Mouse (Mus musculus) cortical plate, adult 2 months (tissue): Measurements from ENCODE around the gene Asb15. TPM values are rescaled to one million over a fixed set of nuclear protein-coding genes. Genes with fewer than 3 reads are reported as not detected.

Source experiments
- H3K27ac ChIP-seq: fragments of 200-500 bp; 2 replicates; pipeline ENCODE4 v1.5.1; 2012; ENCODE audit warnings: low read length, control low read depth, inconsistent platforms; ENCODE audit not compliant: insufficient read depth
- H3K4me1 ChIP-seq: fragments of 200-500 bp; 2 replicates; pipeline ENCODE4 v1.6.1; 2011; ENCODE audit warnings: low read length; ENCODE audit not compliant: control insufficient read depth, insufficient read depth
- H3K4me3 ChIP-seq: fragments of 200-500 bp; 2 replicates; pipeline ENCODE4 v1.5.1; 2011; ENCODE audit warnings: mild to moderate bottlenecking, low read length, control low read depth; ENCODE audit not compliant: insufficient read depth
- CTCF ChIP-seq: fragments of 200-500 bp; IDR thresholded peaks from 2 replicates; pipeline ENCODE4 v1.5.1; 2011; ENCODE audit warnings: mild to moderate bottlenecking, control low read depth, low read length; ENCODE audit not compliant: insufficient read depth; ENCODE audit errors: extremely low read depth
- POLR2A ChIP-seq: fragments of 200-500 bp; IDR thresholded peaks from 2 replicates; pipeline ENCODE4 v1.6.1; 2011; ENCODE audit warnings: mild to moderate bottlenecking, low read length, control low read depth; ENCODE audit not compliant: insufficient read depth; ENCODE audit errors: extremely low read depth
- polyA plus RNA-seq: library from polyadenylated mRNA; depleted of rRNA; stranded (reverse); fragments of >200 nt; gene quantifications from 2 replicates; pipeline ENCODE4 v1.2.3, GENCODE M21; 2012

Gene Asb15
- polyA plus RNA-seq, 1 experiment, result 0.04 TPM

DNA sequence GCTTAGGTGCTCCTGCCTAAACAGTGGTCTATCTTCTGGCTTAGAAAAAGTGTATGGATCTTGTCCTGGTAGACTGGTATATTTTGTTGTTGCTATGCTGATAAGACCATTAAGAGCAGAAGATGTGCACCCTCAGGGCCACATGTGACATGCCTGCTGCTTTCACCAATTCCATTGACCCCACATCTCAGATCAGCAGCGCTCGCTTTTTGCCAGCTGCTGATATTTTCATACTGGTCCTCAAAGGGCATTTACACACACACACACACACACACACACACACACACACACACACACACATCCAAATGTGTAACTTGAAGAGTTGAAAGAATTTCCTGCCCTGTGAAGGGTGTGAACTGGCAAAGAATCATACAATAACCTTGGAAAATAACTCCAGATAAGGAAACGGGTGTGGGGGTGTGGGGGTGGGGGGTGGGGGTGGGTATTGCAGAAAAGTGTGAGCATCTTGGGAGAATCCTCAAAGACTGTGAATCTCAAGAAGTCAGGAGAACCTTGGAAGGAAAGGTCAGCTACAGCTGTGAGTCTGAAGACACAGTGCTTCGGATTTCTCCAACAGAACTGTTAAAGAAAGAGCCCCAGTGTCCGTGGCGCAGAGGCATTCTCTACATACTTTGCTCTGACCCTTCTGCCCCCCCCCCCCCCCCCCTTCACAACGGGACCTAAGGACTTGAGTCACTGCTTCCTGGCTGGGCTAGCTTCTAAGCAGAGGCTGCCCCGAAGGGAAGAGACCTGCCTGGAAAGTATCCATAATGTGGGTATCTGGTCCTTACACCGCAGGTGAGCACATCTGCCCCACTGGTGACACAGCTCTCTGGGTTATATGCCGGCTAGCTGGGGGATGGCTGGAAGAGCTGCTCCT, 57.7 kb downstream of the Asb15 start:
- TF ChIP-seq POLR2A (no peak), CTCF (no peak)
- no peak overlapping the region for H3K27ac ChIP-seq
- no peak overlapping the region for H3K4me3 ChIP-seq
- no peaks in the 10 kb centered on the region; the same call in 1 of the 2 replicates for H3K4me1 ChIP-seq

DNA sequence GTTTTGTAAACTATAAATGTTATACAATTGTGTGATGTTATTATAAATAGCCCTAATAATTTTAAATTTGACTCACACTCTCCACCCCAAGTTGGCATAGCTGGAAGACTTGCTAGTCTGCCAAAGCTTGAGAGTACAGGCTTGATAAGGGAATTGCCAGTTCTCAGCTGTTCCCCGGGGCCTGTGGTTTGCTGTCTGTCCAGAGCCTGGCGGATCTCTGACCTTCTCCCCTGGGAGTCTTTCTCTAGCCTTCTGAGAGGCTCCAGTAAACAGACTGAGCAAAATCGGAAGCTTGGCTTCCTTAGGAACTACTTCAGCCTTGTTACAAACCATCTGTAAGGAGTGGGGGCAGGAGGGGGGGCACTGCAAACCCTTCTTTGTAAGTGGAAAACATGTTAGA, 58.9 kb downstream of the Asb15 start:
- TF ChIP-seq POLR2A, result no peak
- TF ChIP-seq CTCF, result no peak
- H3K4me1 ChIP-seq, result no peaks in the 10 kb centered on the region; the same call in 1 of the 2 replicates
- no peak overlapping the region for H3K27ac ChIP-seq
- H3K4me3 ChIP-seq, result no peak overlapping the region

DNA sequence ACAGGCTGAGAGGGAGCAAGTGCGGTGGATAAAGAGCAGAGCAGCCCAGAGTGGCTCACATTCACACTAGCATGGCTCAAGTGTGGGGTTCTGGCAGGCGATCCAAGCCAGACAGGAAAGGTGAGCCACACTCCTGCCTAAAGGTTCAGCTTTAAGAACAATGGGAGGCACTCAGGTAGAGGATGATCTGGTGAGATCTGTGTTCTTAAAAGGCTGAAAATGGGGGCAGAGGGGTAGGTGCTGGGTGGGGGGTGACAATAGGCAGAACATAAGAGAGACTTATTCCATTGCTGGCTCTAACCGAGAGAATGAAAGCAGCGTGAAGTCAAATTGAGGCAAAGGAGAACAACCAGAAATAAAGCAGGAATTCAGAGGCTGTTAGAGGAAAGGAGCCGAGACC, 62.3 kb downstream of the Asb15 start:
- TF ChIP-seq CTCF (no peak), POLR2A (no peak)
- Histone ChIP-seq H3K27ac (no peak overlapping the region), H3K4me1 (no peaks in the 10 kb centered on the region; the same call in 1 of the 2 replicates), H3K4me3 (no peak overlapping the region)

GRCm38 (mm10) chr6:24591525-24592218, 63.7 kb downstream of the Asb15 start:
- Histone ChIP-seq H3K4me3 (no peak overlapping the region), H3K4me1 (no peaks in the 10 kb centered on the region), H3K27ac (no peak overlapping the region)
- TF ChIP-seq POLR2A, result no peak
- no peak for TF ChIP-seq CTCF

DNA sequence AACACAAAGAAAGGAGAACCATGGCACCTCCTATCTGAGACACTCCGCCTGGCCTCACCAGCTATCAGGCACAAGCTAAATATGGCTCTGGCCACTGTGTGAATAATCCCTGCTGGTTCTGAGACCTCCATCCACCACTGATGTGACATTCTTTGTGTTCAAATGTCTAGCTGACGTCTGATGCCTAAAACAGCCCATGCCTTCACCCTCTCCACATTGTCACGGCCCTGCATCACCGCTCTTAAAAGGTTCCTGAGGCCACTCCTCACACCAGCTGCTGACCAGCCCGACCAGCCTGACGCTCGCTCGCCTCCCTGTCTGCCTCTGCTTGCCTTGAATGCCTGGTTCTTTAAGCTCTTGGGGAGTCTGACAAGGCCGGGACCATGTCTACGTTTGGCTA, 69.6 kb downstream of the Asb15 start, which contains the start of gene Lmod2:
Gene Lmod2, plus strand, starts transcription at position 263 of the 400 bp plus-strand sequence.
- H3K27ac ChIP-seq, result no peak within 1 kb of the TSS
- no peak within 1 kb of the TSS for H3K4me3 ChIP-seq
- no peaks in the 10 kb centered on the region for H3K4me1 ChIP-seq
- TF ChIP-seq POLR2A, result no peak
- no peak for TF ChIP-seq CTCF

DNA sequence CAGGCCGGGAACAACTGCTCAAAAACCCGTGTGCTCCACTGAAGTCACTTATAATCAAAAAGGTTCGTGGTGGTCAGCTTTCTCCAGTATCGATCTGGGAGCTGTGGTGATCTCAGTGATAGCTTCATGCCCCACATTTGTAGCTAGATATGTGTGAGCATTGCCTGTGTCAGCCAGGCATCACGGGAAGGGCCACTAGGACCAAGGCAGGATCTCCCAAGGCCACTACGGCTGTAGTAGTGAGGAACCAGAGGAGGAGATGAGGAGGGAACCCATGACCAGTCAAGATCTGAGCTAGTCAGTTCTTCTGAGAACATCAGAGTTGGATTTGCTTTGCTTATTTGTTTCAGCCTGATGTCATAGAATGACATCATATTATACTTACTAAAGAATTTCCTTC, 71.2 kb downstream of the Asb15 start:
- H3K4me3 ChIP-seq, result no peak overlapping the region
- H3K27ac ChIP-seq, result no peak overlapping the region
- TF ChIP-seq CTCF, result no peak
- TF ChIP-seq POLR2A, result no peak
- no peaks in the 10 kb centered on the region for H3K4me1 ChIP-seq

DNA sequence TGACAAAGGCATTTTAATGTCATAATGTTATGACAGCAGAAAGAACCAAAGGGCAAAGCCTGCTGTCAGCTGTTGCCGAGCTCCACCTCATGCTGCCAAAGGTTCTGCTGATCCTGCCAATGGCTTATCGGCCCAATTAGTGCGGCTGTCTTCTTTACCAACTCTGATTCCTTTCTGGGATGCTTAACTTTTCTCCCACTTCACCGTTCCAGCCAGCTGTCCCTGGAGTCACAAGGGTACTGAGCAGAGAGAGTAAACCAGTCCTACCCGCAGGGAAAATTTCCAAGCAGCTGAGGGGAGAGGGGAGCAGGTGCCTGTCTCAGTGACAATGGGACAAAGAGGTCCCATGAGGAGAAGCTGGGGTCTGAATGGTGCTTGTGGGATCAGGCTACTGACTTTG, 71.7 kb downstream of the Asb15 start:
- H3K27ac ChIP-seq, result no peak overlapping the region
- no peak for TF ChIP-seq CTCF
- TF ChIP-seq POLR2A, result no peak
- H3K4me3 ChIP-seq, result no peak overlapping the region
- no peaks in the 10 kb centered on the region for H3K4me1 ChIP-seq

GRCm38 (mm10) chr6:24600134-24600533, 72.2 kb downstream of the Asb15 start:
- no peak for TF ChIP-seq POLR2A
- TF ChIP-seq CTCF, result no peak
- Histone ChIP-seq H3K4me3 (no peak overlapping the region), H3K27ac (no peak overlapping the region), H3K4me1 (no peaks in the 10 kb centered on the region)

- TF ChIP-seq CTCF, result no peak
- TF ChIP-seq POLR2A, result no peak
- H3K27ac ChIP-seq, result no peak overlapping the region
- no peaks in the 10 kb centered on the region for H3K4me1 ChIP-seq
- H3K4me3 ChIP-seq, result no peak overlapping the region
Measured at GRCm38 (mm10) chr6:24600726-24601125, 72.8 kb downstream of the Asb15 start.
